Mouse (Mus musculus) hindbrain, postnatal 0 days (tissue): ENCODE results near the gene Atg9b. TPM values are rescaled to one million over a fixed set of nuclear protein-coding genes. Genes with fewer than 3 reads are reported as not detected.

Experiments
- ATAC-seq: fragments of 200-750 bp; cut with Nextera tagmentation; 2 replicates; pipeline ENCODE4 v1.8.0; 2017; ENCODE audit warnings: mild to moderate bottlenecking, moderate TSS enrichment, moderate library complexity
- DNase-seq: peaks from one replicate; pipeline ENCODE4 v3.0.0-alpha.2; 2015; ENCODE audit warnings: low spot score
- H3K27ac ChIP-seq: fragments of 300-500 bp; sonication (generic); 2 replicates; pipeline ENCODE4 v1.5.1; 2014; ENCODE audit warnings: mild to moderate bottlenecking
- H3K27me3 ChIP-seq: fragments of 300-500 bp; sonication (generic); 2 replicates; pipeline ENCODE4 v1.6.1; 2014; ENCODE audit warnings: low read length, mixed read lengths; ENCODE audit not compliant: insufficient read depth
- H3K36me3 ChIP-seq: fragments of 300-500 bp; sonication (generic); 2 replicates; pipeline ENCODE4 v1.6.1; 2014; ENCODE audit warnings: low read length, mixed read lengths; ENCODE audit not compliant: insufficient read depth
- H3K4me1 ChIP-seq: fragments of 300-500 bp; sonication (generic); 2 replicates; pipeline ENCODE4 v1.6.1; 2014; ENCODE audit warnings: antibody characterized with exemption, low read length, mixed read lengths; ENCODE audit not compliant: insufficient read depth
- H3K4me2 ChIP-seq: fragments of 300-500 bp; sonication (generic); 2 replicates; pipeline ENCODE4 v1.6.1; 2014; ENCODE audit warnings: low read depth, mild to moderate bottlenecking, low read length, moderate library complexity, mixed read lengths
- H3K4me3 ChIP-seq: fragments of 300-500 bp; sonication (generic); 2 replicates; pipeline ENCODE4 v1.5.1; 2014; ENCODE audit warnings: low read length
- H3K9ac ChIP-seq: fragments of 300-500 bp; sonication (generic); replicated peaks from 2 replicates; pipeline ENCODE4 v1.6.1; 2014; ENCODE audit warnings: mild to moderate bottlenecking, low read length, moderate library complexity, mixed read lengths
- H3K9me3 ChIP-seq: fragments of 300-500 bp; sonication (generic); 2 replicates; pipeline ENCODE4 v1.6.1; 2016; ENCODE audit warnings: low read length, mixed read lengths
- CTCF ChIP-seq: IDR thresholded peaks from 2 replicates; pipeline ENCODE4 v1.5.1; 2016; ENCODE audit warnings: antibody characterized with exemption, control low read depth, low read depth
- WGBS: fragments of 180-500 bp; shearing (Covaris S2); extraction: QIAGEN DNeasy Blood & Tissue Kit; methylation state at CpG from one replicate; pipeline ENCODE4 v1.1.7; 2014; 5-methylcytosine and 5-hydroxymethylcytosine counted together
- polyA plus RNA-seq: library from polyadenylated mRNA; unstranded; fragments of >200 nt; fragmentation: Nextera tagmentation; extraction: Ambion mirVana; gene quantifications from 2 replicates; pipeline ENCODE4 v1.2.1, GENCODE M21; 2015
- total RNA-seq: library from RNA; depleted of rRNA; stranded (reverse); fragments of >200 nt; gene quantifications from 2 replicates; pipeline ENCODE4 v1.2.3, GENCODE M21; 2014

Gene Atg9b
- total and polyA plus RNA-seq, 2 experiments from 2014 or later = 6.1 to 9.8 TPM

- H3K9ac ChIP-seq = no peak overlapping the region
- no peak for DNase-seq
- peaks cover 15% of the 10 kb centered on the region for H3K36me3 ChIP-seq
- no peaks in the 10 kb centered on the region for H3K27me3 ChIP-seq
- WGBS = 87% methylated on average over 10 of the region's 10 CpGs
- H3K4me1 ChIP-seq = peaks cover 12% of the 10 kb centered on the region
- no peak for ATAC-seq
- H3K9me3 ChIP-seq = no peaks in the 10 kb centered on the region
- H3K4me2 ChIP-seq = no peak overlapping the region
- H3K4me3 ChIP-seq = no peak overlapping the region
- no peak for TF ChIP-seq CTCF
- no peak overlapping the region for H3K27ac ChIP-seq
Measured at GRCm38 (mm10) chr5:24417587-24417986, 25.6 kb upstream of the Atg9b start.

GRCm38 (mm10) chr5:24416222-24416736, 24.3 kb upstream of the Atg9b start:
- Histone ChIP-seq H3K9me3 (no peaks in the 10 kb centered on the region), H3K4me3 (no peak overlapping the region), H3K27ac (no peak overlapping the region), H3K4me2 (peak overlapping the region; percentile 25), H3K36me3 (peaks cover 12% of the 10 kb centered on the region), H3K9ac (no peak overlapping the region), H3K27me3 (no peaks in the 10 kb centered on the region), H3K4me1 (peaks cover 8% of the 10 kb centered on the region)
- peak; percentile 84 for DNase-seq
- 4% methylated on average over 21 of the region's 21 CpGs for WGBS
- peak; percentile 77 for ATAC-seq
- peak; percentile 73 for TF ChIP-seq CTCF

- H3K27ac ChIP-seq = no peak overlapping the region
- no peaks in the 10 kb centered on the region for H3K36me3 ChIP-seq
- H3K9ac ChIP-seq = no peak overlapping the region
- no peaks in the 10 kb centered on the region for H3K9me3 ChIP-seq
- DNase-seq (no peak), ATAC-seq (no peak)
- H3K27me3 ChIP-seq = no peaks in the 10 kb centered on the region
- TF ChIP-seq CTCF = no peak
- no peak overlapping the region for H3K4me2 ChIP-seq
- WGBS = 73% methylated on average over 13 of the region's 13 CpGs
- H3K4me1 ChIP-seq = peaks cover 8% of the 10 kb centered on the region
- no peak overlapping the region for H3K4me3 ChIP-seq
Measured at GRCm38 (mm10) chr5:24413938-24414337, 22.0 kb upstream of the Atg9b start.

- Histone ChIP-seq H3K4me1 (peaks cover 8% of the 10 kb centered on the region), H3K36me3 (no peaks in the 10 kb centered on the region), H3K9me3 (no peaks in the 10 kb centered on the region), H3K9ac (no peak within 1 kb of the TSS), H3K4me2 (no peak within 1 kb of the TSS), H3K27ac (no peak within 1 kb of the TSS), H3K4me3 (no peak within 1 kb of the TSS), H3K27me3 (no peaks in the 10 kb centered on the region)
- ATAC-seq (no peak), DNase-seq (no peak)
- no peak for TF ChIP-seq CTCF
- 54% methylated on average over 11 of the region's 11 CpGs for WGBS
Measured at GRCm38 (mm10) chr5:24413042-24413693, 21.2 kb upstream of the Atg9b start, which contains the start of gene Asic3. Gene Asic3 (plus strand): TSS chr5:24413392.

- H3K27ac ChIP-seq = no peak overlapping the region
- H3K4me2 ChIP-seq = no peak overlapping the region
- TF ChIP-seq CTCF = no peak
- DNase-seq (no peak), ATAC-seq (no peak)
- H3K27me3 ChIP-seq = no peaks in the 10 kb centered on the region
- peaks cover 8% of the 10 kb centered on the region for H3K4me1 ChIP-seq
- H3K9me3 ChIP-seq = no peaks in the 10 kb centered on the region
- H3K4me3 ChIP-seq = no peak overlapping the region
- 0 out of 2 replicates have a peak, but pooled peaks cover 6% of the 10 kb centered on the region for H3K36me3 ChIP-seq
- H3K9ac ChIP-seq = no peak overlapping the region
- 95% methylated on average over 2 of the region's 2 CpGs for WGBS
Measured at GRCm38 (mm10) chr5:24412063-24412462, 20.1 kb upstream of the Atg9b start.

- no peaks in the 10 kb centered on the region for H3K27me3 ChIP-seq
- WGBS = 53% methylated on average over 2 of the region's 2 CpGs
- ATAC-seq (no peak), DNase-seq (no peak)
- H3K4me1 ChIP-seq = no peaks in the 10 kb centered on the region
- H3K27ac ChIP-seq = no peak overlapping the region
- no peak for TF ChIP-seq CTCF
- H3K9ac ChIP-seq = no peak overlapping the region
- H3K9me3 ChIP-seq = no peaks in the 10 kb centered on the region
- peaks cover 7% of the 10 kb centered on the region; the same call in 1 of the 2 replicates for H3K36me3 ChIP-seq
- no peak overlapping the region for H3K4me2 ChIP-seq
- H3K4me3 ChIP-seq = no peak overlapping the region
Measured at GRCm38 (mm10) chr5:24409466-24409865, 17.5 kb upstream of the Atg9b start.

- no peak for DNase-seq
- no peak for TF ChIP-seq CTCF
Measured at GRCm38 (mm10) chr5:24408651-24409050, 16.7 kb upstream of the Atg9b start.

More at GRCm38 (mm10) chr5:24408651-24409050, 16.7 kb upstream of the Atg9b start:
- Histone ChIP-seq H3K4me2 (no peak overlapping the region), H3K9me3 (no peaks in the 10 kb centered on the region), H3K36me3 (peaks cover 12% of the 10 kb centered on the region; the same call in 1 of the 2 replicates), H3K27ac (no peak overlapping the region), H3K27me3 (no peaks in the 10 kb centered on the region), H3K4me3 (no peak overlapping the region), H3K9ac (no peak overlapping the region), H3K4me1 (no peaks in the 10 kb centered on the region)
- 76% methylated on average over 13 of the region's 13 CpGs for WGBS
- no peak for ATAC-seq
